Mouse (Mus musculus) liver, postnatal 0 days (tissue): Measurements from ENCODE around the gene Slc22a15.

Experiments
- CTCF ChIP-seq: sonication (generic); IDR thresholded peaks from 2 replicates; pipeline ENCODE4 v1.5.1; 2016; ENCODE audit warnings: antibody characterized with exemption, low read depth
- EP300 ChIP-seq: IDR thresholded peaks from 2 replicates; pipeline ENCODE4 v1.6.1; 2016; ENCODE audit warnings: antibody characterized with exemption, low read depth, mild to moderate bottlenecking

DNA sequence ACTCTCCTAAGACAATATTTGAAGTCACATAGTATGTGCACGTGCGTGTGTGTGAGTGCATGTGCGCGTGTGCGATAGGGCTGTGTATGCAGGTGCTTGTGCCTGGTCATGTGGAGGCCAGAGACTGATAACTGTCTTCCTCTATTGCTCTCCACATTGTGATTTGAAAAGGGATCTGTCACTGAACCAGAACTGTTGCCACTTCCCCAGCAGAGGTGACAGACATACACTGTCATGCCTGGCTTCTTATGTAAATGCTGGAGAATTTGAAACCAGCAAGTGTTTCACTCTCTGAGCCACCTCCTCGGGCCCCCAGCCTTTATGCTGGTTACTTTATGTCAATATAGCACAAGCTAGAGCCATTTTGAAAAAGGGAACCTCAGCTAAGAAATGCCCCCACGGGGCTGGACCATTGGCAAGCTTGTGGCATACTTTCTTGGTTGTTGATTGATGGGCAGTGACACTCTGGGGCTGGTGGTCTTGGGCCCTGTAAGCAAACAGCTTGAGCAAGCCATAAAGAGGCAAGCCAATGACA, 28.8 kb downstream of the Slc22a15 start:
- no peak for TF ChIP-seq CTCF
- no peak for TF ChIP-seq EP300
